Mouse (Mus musculus): Measurements from ENCODE around the gene Dennd4a. TPM values are rescaled to one million over a fixed set of nuclear protein-coding genes. Genes with fewer than 3 reads are reported as not detected.

Dennd4a gene
- polyA plus RNA-seq, 1 experiment from 2014 or later, result 6.1 TPM

- no peak overlapping the region for H3K4me2 ChIP-seq (replicated peaks; ENCODE audit: low read depth, low read length)
- WGBS, result 61% methylated on average over 4 of the region's 4 CpGs
- no peak overlapping the region for H3K9ac ChIP-seq (ENCODE audit: low read depth, low read length)
- no peak for ATAC-seq (ENCODE audit: low FRiP score, low TSS enrichment)
- H3K36me3 ChIP-seq (ENCODE audit: control insufficient read depth, insufficient read depth, low read length), result no peaks in the 10 kb centered on the region
- H3K27me3 ChIP-seq (ENCODE audit: control insufficient read depth, insufficient read depth, low read length), result no peaks in the 10 kb centered on the region
- no peaks in the 10 kb centered on the region for H3K9me3 ChIP-seq (ENCODE audit: control insufficient read depth, low read length)
- no peak overlapping the region for H3K4me3 ChIP-seq (ENCODE audit: low read length)
- H3K4me1 ChIP-seq (ENCODE audit: control insufficient read depth, insufficient read depth, low read length), result no peaks in the 10 kb centered on the region
- H3K27ac ChIP-seq (ENCODE audit: low read depth, low read length), result no peak overlapping the region
Observed at GRCm38 (mm10) chr9:64773936-64774335, 37.2 kb upstream of the Dennd4a start.

DNA sequence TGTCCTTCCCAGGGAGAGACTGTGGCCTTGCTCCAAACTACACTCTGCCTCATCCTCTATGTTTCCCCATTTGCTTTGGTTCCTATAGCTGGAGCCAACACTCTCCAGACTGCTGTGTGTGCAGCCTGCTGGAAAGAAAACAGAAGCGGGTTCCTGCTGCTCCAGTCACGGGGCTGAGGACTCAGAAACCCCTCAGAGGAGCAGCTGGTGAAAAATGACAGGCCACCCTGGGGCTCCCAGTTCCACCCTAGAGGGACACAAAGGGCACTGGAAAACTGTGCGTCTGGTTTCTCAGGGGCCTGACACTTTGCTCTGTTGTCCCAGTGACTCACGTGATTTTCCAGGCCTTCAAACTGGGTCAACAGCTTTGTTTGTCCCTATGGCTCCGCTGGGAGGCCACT lies 36.7 kb upstream of the Dennd4a start:
- Histone ChIP-seq H3K9ac (ENCODE audit: low read depth, low read length) (no peak overlapping the region), H3K4me2 (replicated peaks; ENCODE audit: low read depth, low read length) (no peak overlapping the region), H3K27me3 (ENCODE audit: control insufficient read depth, insufficient read depth, low read length) (no peaks in the 10 kb centered on the region), H3K36me3 (ENCODE audit: control insufficient read depth, insufficient read depth, low read length) (no peaks in the 10 kb centered on the region), H3K27ac (ENCODE audit: low read depth, low read length) (no peak overlapping the region), H3K4me3 (ENCODE audit: low read length) (no peak overlapping the region), H3K9me3 (ENCODE audit: control insufficient read depth, low read length) (no peaks in the 10 kb centered on the region), H3K4me1 (ENCODE audit: control insufficient read depth, insufficient read depth, low read length) (no peaks in the 10 kb centered on the region)
- 35% methylated on average over 5 of the region's 5 CpGs for WGBS
- no peak for ATAC-seq (ENCODE audit: low FRiP score, low TSS enrichment)

DNA sequence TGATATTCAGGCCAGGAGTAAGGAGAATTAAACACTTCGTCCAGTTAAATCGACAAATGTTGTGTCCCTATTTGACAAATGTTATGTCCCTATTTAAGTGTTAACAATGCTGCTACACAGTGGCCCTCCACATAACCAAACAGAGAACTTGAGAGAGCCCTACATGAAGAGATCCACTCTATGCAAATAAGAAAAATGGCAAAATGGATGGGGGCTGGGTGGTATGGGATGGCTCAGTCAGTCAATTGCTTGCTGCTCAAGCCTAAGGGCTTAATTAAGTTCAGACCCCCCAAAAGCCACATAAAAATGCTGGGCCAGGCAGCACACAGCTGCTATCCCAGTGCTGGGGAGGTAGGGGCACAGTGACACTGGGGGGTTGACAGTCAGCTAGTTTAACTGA lies 36.3 kb upstream of the Dennd4a start:
- ATAC-seq (ENCODE audit: low FRiP score, low TSS enrichment), result no peak
- no peak overlapping the region for H3K9ac ChIP-seq (ENCODE audit: low read depth, low read length)
- WGBS, result 88% methylated on average over 2 of the region's 2 CpGs

GRCm38 (mm10) chr9:64775491-64775890 lies 35.6 kb upstream of the Dennd4a start:
- Histone ChIP-seq H3K27ac (ENCODE audit: low read depth, low read length) (no peak overlapping the region), H3K9ac (ENCODE audit: low read depth, low read length) (no peak overlapping the region), H3K9me3 (ENCODE audit: control insufficient read depth, low read length) (no peaks in the 10 kb centered on the region), H3K4me2 (replicated peaks; ENCODE audit: low read depth, low read length) (no peak overlapping the region), H3K27me3 (ENCODE audit: control insufficient read depth, insufficient read depth, low read length) (no peaks in the 10 kb centered on the region), H3K4me3 (ENCODE audit: low read length) (no peak overlapping the region), H3K4me1 (ENCODE audit: control insufficient read depth, insufficient read depth, low read length) (no peaks in the 10 kb centered on the region), H3K36me3 (ENCODE audit: control insufficient read depth, insufficient read depth, low read length) (no peaks in the 10 kb centered on the region)
- WGBS, result 80% methylated on average over 4 of the region's 4 CpGs
- ATAC-seq (ENCODE audit: low FRiP score, low TSS enrichment), result no peak

More for the DNA sequence above, 36.3 kb upstream of the Dennd4a start:
- Histone ChIP-seq H3K36me3 (ENCODE audit: control insufficient read depth, insufficient read depth, low read length) (no peaks in the 10 kb centered on the region), H3K9me3 (ENCODE audit: control insufficient read depth, low read length) (no peaks in the 10 kb centered on the region), H3K4me2 (replicated peaks; ENCODE audit: low read depth, low read length) (no peak overlapping the region), H3K4me3 (ENCODE audit: low read length) (no peak overlapping the region), H3K27me3 (ENCODE audit: control insufficient read depth, insufficient read depth, low read length) (no peaks in the 10 kb centered on the region), H3K27ac (ENCODE audit: low read depth, low read length) (no peak overlapping the region), H3K4me1 (ENCODE audit: control insufficient read depth, insufficient read depth, low read length) (no peaks in the 10 kb centered on the region)

DNA sequence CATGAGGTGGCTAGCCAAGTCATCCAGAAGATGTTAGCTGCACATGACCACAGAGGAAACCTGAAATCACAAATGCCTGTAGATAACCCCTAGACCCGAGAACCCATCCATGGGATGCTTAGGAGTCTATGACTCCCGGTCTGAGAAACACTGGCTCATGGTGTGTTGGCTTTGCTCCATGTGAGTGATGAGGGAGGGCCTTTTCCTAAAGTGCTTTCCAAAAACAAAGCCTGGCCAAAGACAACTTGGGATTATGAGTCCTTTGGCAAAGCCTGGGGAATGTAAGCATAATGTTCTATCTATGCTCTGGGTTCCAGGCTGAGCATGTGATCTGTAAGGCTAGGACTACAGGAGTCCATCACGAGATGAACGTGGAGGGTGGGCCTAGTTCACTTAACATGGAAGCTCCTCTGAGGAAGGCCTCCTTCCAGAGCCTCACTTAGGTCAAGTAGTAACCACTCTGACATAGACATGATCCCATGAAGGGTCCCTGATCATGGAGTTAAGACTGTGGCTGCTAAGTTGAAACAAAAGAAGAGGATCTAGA lies 33.6 kb upstream of the Dennd4a start:
- no peak overlapping the region for H3K4me3 ChIP-seq (ENCODE audit: low read length)
- no peaks in the 10 kb centered on the region for H3K27me3 ChIP-seq (ENCODE audit: control insufficient read depth, insufficient read depth, low read length)
- no peak for ATAC-seq (ENCODE audit: low FRiP score, low TSS enrichment)
- H3K4me2 ChIP-seq (replicated peaks; ENCODE audit: low read depth, low read length), result no peak overlapping the region
- no peak overlapping the region for H3K27ac ChIP-seq (ENCODE audit: low read depth, low read length)
- 87% methylated on average over 4 of the region's 4 CpGs for WGBS
- H3K4me1 ChIP-seq (ENCODE audit: control insufficient read depth, insufficient read depth, low read length), result no peaks in the 10 kb centered on the region
- no peaks in the 10 kb centered on the region for H3K36me3 ChIP-seq (ENCODE audit: control insufficient read depth, insufficient read depth, low read length)
- H3K9me3 ChIP-seq (ENCODE audit: control insufficient read depth, low read length), result no peaks in the 10 kb centered on the region
- H3K9ac ChIP-seq (ENCODE audit: low read depth, low read length), result no peak overlapping the region

- Histone ChIP-seq H3K27me3 (ENCODE audit: control insufficient read depth, insufficient read depth, low read length) (no peaks in the 10 kb centered on the region), H3K4me2 (replicated peaks; ENCODE audit: low read depth, low read length) (no peak overlapping the region), H3K36me3 (ENCODE audit: control insufficient read depth, insufficient read depth, low read length) (no peaks in the 10 kb centered on the region), H3K9ac (ENCODE audit: low read depth, low read length) (no peak overlapping the region), H3K4me3 (ENCODE audit: low read length) (no peak overlapping the region), H3K9me3 (ENCODE audit: control insufficient read depth, low read length) (no peaks in the 10 kb centered on the region), H3K27ac (ENCODE audit: low read depth, low read length) (no peak overlapping the region), H3K4me1 (ENCODE audit: control insufficient read depth, insufficient read depth, low read length) (no peaks in the 10 kb centered on the region)
- WGBS, result 63% methylated on average over 1 of the region's 1 CpGs
- ATAC-seq (ENCODE audit: low FRiP score, low TSS enrichment), result no peak
Observed at GRCm38 (mm10) chr9:64778151-64778550, 33.0 kb upstream of the Dennd4a start.

DNA sequence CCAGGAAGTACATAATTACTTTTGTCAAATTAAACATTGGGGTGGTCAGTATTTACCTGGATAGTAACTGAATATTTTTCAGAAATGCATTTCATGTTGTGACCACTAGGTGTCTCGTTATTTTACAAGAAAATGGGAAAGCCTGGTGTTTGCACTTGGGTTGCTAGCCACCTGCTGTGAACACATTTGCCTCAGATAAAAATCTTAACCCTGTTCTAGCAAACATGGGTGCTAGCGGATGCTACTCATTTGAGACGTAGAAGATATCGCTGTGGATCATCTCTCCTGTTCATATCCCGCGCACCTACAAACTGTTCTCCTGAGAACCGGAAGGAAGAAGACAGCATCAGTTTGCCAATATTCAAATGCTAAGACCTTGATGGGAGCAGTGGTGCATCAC lies 31.5 kb upstream of the Dennd4a start:
- Histone ChIP-seq H3K36me3 (ENCODE audit: control insufficient read depth, insufficient read depth, low read length) (no peaks in the 10 kb centered on the region), H3K4me1 (ENCODE audit: control insufficient read depth, insufficient read depth, low read length) (no peaks in the 10 kb centered on the region), H3K9me3 (ENCODE audit: control insufficient read depth, low read length) (no peaks in the 10 kb centered on the region), H3K27me3 (ENCODE audit: control insufficient read depth, insufficient read depth, low read length) (no peaks in the 10 kb centered on the region), H3K27ac (ENCODE audit: low read depth, low read length) (no peak overlapping the region), H3K4me2 (replicated peaks; ENCODE audit: low read depth, low read length) (no peak overlapping the region), H3K4me3 (ENCODE audit: low read length) (no peak overlapping the region), H3K9ac (ENCODE audit: low read depth, low read length) (no peak overlapping the region)
- 46% methylated on average over 7 of the region's 7 CpGs for WGBS
- no peak for ATAC-seq (ENCODE audit: low FRiP score, low TSS enrichment)

DNA sequence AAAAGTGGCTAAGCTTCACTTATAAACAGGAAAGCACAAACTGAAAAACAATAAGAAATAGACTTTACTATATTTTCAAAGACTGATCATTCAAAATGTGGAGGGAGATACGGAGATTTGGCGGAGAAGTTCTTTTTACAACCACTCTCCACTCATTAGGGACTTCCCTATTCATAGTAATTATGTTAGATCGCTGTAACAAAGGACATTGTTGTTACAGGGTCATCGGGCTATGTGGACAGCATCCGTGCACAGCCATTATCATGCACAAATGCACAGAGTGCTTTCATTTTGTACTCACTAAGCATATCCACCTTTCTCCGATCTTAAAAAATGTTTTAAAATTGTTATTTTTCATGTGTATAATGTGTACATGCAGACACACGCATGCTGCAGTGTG lies 27.6 kb upstream of the Dennd4a start:
- Histone ChIP-seq H3K27me3 (ENCODE audit: control insufficient read depth, insufficient read depth, low read length) (no peaks in the 10 kb centered on the region), H3K4me2 (replicated peaks; ENCODE audit: low read depth, low read length) (no peak overlapping the region), H3K9ac (ENCODE audit: low read depth, low read length) (no peak overlapping the region), H3K27ac (ENCODE audit: low read depth, low read length) (no peak overlapping the region), H3K4me1 (ENCODE audit: control insufficient read depth, insufficient read depth, low read length) (no peaks in the 10 kb centered on the region), H3K36me3 (ENCODE audit: control insufficient read depth, insufficient read depth, low read length) (no peaks in the 10 kb centered on the region), H3K9me3 (ENCODE audit: control insufficient read depth, low read length) (no peaks in the 10 kb centered on the region), H3K4me3 (ENCODE audit: low read length) (no peak overlapping the region)
- no peak for ATAC-seq (ENCODE audit: low FRiP score, low TSS enrichment)
- WGBS, result 89% methylated on average over 7 of the region's 7 CpGs

DNA sequence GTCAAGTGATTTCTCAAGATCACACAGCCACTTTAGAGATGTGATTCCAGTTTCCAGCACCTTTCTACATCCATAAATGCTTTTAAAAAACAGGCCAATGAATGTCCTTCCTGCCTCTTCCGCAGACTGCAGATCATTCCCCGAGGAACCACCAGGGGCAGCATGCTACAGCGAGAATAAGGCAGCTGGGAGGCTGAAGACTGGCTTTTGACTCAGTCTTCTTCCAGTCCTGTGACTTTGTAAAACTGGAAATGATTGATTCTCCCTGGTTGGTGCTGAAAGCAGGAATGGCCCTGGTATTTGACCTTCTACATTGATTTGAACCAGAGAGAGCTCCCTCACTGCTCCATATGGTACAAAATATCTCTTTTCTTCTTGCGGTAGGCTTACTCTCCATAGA lies 26.3 kb upstream of the Dennd4a start:
- no peak overlapping the region for H3K4me3 ChIP-seq (ENCODE audit: low read length)
- ATAC-seq (ENCODE audit: low FRiP score, low TSS enrichment), result no peak
- no peaks in the 10 kb centered on the region for H3K27me3 ChIP-seq (ENCODE audit: control insufficient read depth, insufficient read depth, low read length)
- no peak overlapping the region for H3K27ac ChIP-seq (ENCODE audit: low read depth, low read length)
- H3K36me3 ChIP-seq (ENCODE audit: control insufficient read depth, insufficient read depth, low read length), result no peaks in the 10 kb centered on the region
- WGBS, result 32% methylated on average over 4 of the region's 4 CpGs
- H3K9me3 ChIP-seq (ENCODE audit: control insufficient read depth, low read length), result no peaks in the 10 kb centered on the region
- H3K9ac ChIP-seq (ENCODE audit: low read depth, low read length), result no peak overlapping the region
- H3K4me2 ChIP-seq (replicated peaks; ENCODE audit: low read depth, low read length), result no peak overlapping the region
- H3K4me1 ChIP-seq (ENCODE audit: control insufficient read depth, insufficient read depth, low read length), result no peaks in the 10 kb centered on the region

All from kidney, embryonic 14.5 days (tissue).